Mouse (Mus musculus) stomach, postnatal 0 days (tissue): ENCODE data around the gene Elp4. TPM values are rescaled to one million over a fixed set of nuclear protein-coding genes. Genes with fewer than 3 reads are reported as not detected.

Experiments
- ATAC-seq: fragments of 200-750 bp; cut with Nextera tagmentation; 2 replicates; pipeline ENCODE4 v1.8.0; 2017; ENCODE audit not compliant: low FRiP score, low TSS enrichment
- DNase-seq: peaks from one replicate; pipeline ENCODE4 v3.0.0-alpha.2; 2016; ENCODE audit warnings: low spot score
- H3K27ac ChIP-seq: fragments of 300-500 bp; sonication (generic); replicated peaks from 2 replicates; pipeline ENCODE4 v1.5.1; 2014; ENCODE audit warnings: mild to moderate bottlenecking, control low read depth
- H3K27me3 ChIP-seq: fragments of 300-500 bp; sonication (generic); 2 replicates; pipeline ENCODE4 v1.6.1; 2014; ENCODE audit warnings: low read length; ENCODE audit not compliant: control insufficient read depth, insufficient read depth
- H3K36me3 ChIP-seq: fragments of 300-500 bp; sonication (generic); 2 replicates; pipeline ENCODE4 v1.6.1; 2014; ENCODE audit warnings: low read length, mixed read lengths; ENCODE audit not compliant: control insufficient read depth, insufficient read depth
- H3K4me1 ChIP-seq: fragments of 300-500 bp; sonication (generic); replicated peaks from 2 replicates; pipeline ENCODE4 v1.6.1; 2014; ENCODE audit warnings: antibody characterized with exemption; ENCODE audit not compliant: control insufficient read depth, insufficient read depth
- H3K4me2 ChIP-seq: fragments of 300-500 bp; sonication (generic); replicated peaks from 2 replicates; pipeline ENCODE4 v1.6.1; 2014; ENCODE audit warnings: low read depth, mild to moderate bottlenecking, control low read depth, moderate library complexity
- H3K4me3 ChIP-seq: fragments of 300-500 bp; sonication (generic); 2 replicates; pipeline ENCODE4 v1.5.1; 2014; ENCODE audit warnings: low read depth, low read length, control low read depth
- H3K9ac ChIP-seq: fragments of 300-500 bp; sonication (generic); 2 replicates; pipeline ENCODE4 v1.6.1; 2014; ENCODE audit warnings: mild to moderate bottlenecking, low read length, control low read depth, mixed read lengths
- H3K9me3 ChIP-seq: fragments of 300-500 bp; sonication (generic); 2 replicates; pipeline ENCODE4 v1.6.1; 2016; ENCODE audit warnings: low read length; ENCODE audit not compliant: control insufficient read depth
- CTCF ChIP-seq: IDR thresholded peaks from 2 replicates; pipeline ENCODE4 v1.5.1; 2016; ENCODE audit warnings: antibody characterized with exemption, low read depth, mild to moderate bottlenecking, moderate library complexity
- EP300 ChIP-seq: optimal IDR thresholded peaks from 2 replicates; pipeline ENCODE3; 2016; ENCODE audit warnings: antibody characterized with exemption
- WGBS: fragments of 180-500 bp; shearing (Covaris S2); extraction: QIAGEN DNeasy Blood & Tissue Kit; methylation state at CpG from one replicate; pipeline ENCODE4 v1.1.7; 2014; 5-methylcytosine and 5-hydroxymethylcytosine counted together
- polyA plus RNA-seq: library from polyadenylated mRNA; unstranded; fragments of >200 nt; fragmentation: Nextera tagmentation; extraction: Ambion mirVana; gene quantifications from 2 replicates; pipeline ENCODE4 v1.2.1, GENCODE M21; 2015

Gene Elp4
- polyA plus RNA-seq, 1 experiment from 2014 or later = 14.0 TPM

DNA sequence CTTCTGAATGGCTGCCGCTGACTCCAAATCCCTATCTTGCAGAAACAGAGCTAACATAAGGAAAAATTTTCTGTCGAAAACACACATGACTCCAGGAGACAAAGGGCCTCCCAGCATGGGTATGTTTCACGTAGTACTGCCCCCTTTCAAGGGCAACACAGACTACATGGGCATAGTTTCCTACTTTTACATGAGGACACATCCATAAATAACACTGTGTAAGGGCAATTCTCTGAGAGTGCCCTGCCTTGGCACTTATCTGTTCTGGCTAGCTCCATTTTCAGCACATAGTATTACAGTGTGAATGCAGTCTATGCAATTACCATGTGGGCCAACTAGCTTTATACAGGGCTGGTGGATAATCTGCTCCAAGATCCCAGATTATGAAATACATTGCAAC lies 89.2 kb downstream of the Elp4 start:
- no peak for ATAC-seq
- Histone ChIP-seq H3K4me1 (no peaks in the 10 kb centered on the region), H3K27me3 (no peaks in the 10 kb centered on the region), H3K36me3 (no peaks in the 10 kb centered on the region), H3K4me2 (no peak overlapping the region), H3K9ac (no peak overlapping the region), H3K9me3 (no peaks in the 10 kb centered on the region), H3K4me3 (no peak overlapping the region), H3K27ac (no peak overlapping the region)
- DNase-seq = no peak
- no peak for TF ChIP-seq CTCF
- TF ChIP-seq EP300 = no peak
- 42% methylated on average over 3 of the region's 3 CpGs for WGBS

GRCm38 (mm10) chr2:105813041-105813440 lies 91.3 kb downstream of the Elp4 start:
- WGBS = 65% methylated on average over 3 of the region's 3 CpGs
- no peak overlapping the region for H3K4me3 ChIP-seq
- H3K4me1 ChIP-seq = no peaks in the 10 kb centered on the region
- H3K36me3 ChIP-seq = no peaks in the 10 kb centered on the region
- TF ChIP-seq EP300 = no peak
- TF ChIP-seq CTCF = no peak
- H3K9me3 ChIP-seq = no peaks in the 10 kb centered on the region
- H3K27me3 ChIP-seq = no peaks in the 10 kb centered on the region
- no peak overlapping the region for H3K4me2 ChIP-seq
- no peak for DNase-seq
- no peak overlapping the region for H3K27ac ChIP-seq
- ATAC-seq = no peak
- H3K9ac ChIP-seq = no peak overlapping the region

DNA sequence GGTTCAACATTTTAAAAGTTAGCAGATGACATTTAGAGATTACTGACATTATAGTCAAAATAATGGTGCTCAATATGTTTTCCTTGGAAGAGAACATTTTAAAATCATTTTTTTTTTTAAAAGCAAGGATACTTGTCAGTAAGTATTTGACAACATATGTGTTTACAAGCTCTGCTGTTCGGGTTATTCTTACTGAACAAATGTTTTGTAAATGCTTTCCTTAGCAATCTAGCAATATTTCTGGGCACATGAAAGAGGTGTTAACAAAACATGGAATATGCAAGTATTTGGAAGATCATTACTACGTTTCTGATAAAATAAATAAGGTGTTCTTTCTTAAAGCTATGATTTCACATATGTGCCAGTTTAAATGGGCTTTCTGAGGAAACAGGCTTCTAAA lies 94.1 kb downstream of the Elp4 start:
- WGBS = 72% methylated on average over 2 of the region's 2 CpGs
- no peak for TF ChIP-seq EP300
- DNase-seq (no peak), ATAC-seq (no peak)
- H3K9ac ChIP-seq = no peak overlapping the region
- no peak overlapping the region for H3K4me2 ChIP-seq
- no peaks in the 10 kb centered on the region for H3K9me3 ChIP-seq
- H3K27me3 ChIP-seq = no peaks in the 10 kb centered on the region
- no peaks in the 10 kb centered on the region for H3K4me1 ChIP-seq
- H3K36me3 ChIP-seq = no peaks in the 10 kb centered on the region
- no peak overlapping the region for H3K27ac ChIP-seq
- no peak overlapping the region for H3K4me3 ChIP-seq

DNA sequence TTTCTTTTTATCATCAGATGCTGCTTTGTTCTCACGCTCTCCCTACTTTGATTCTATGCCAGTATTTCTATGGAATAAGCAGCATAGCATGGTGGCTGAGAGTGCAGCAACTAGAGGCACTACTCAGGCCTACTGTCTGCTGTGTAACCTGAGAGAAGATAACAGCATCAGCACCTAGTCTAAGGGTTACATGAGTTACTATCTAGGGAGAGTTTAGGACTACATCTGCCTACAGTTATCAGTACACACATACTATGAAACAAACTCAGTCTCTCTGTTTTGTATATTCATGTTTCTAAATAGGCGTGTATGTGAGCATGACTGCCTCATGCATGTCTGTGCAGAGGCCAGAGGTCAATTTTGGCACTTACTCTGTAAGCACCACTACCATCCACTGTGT lies 97.8 kb downstream of the Elp4 start:
- no peak overlapping the region for H3K9ac ChIP-seq
- H3K9me3 ChIP-seq = no peaks in the 10 kb centered on the region
- no peaks in the 10 kb centered on the region for H3K4me1 ChIP-seq
- no peak overlapping the region for H3K4me3 ChIP-seq
- DNase-seq = no peak
- TF ChIP-seq CTCF = no peak
- no peak for TF ChIP-seq EP300
- 82% methylated on average over 2 of the region's 2 CpGs for WGBS
- no peaks in the 10 kb centered on the region for H3K36me3 ChIP-seq
- H3K27ac ChIP-seq = no peak overlapping the region
- no peak for ATAC-seq
- no peaks in the 10 kb centered on the region for H3K27me3 ChIP-seq
- H3K4me2 ChIP-seq = no peak overlapping the region

GRCm38 (mm10) chr2:105806047-105806446 lies 98.3 kb downstream of the Elp4 start:
- Histone ChIP-seq H3K4me3 (no peak overlapping the region), H3K9me3 (no peaks in the 10 kb centered on the region), H3K27me3 (no peaks in the 10 kb centered on the region), H3K4me2 (no peak overlapping the region), H3K27ac (no peak overlapping the region), H3K36me3 (no peaks in the 10 kb centered on the region), H3K4me1 (no peaks in the 10 kb centered on the region), H3K9ac (no peak overlapping the region)
- no peak for ATAC-seq
- no peak for DNase-seq
- no peak for TF ChIP-seq EP300
- no peak for TF ChIP-seq CTCF
- 85% methylated on average over 4 of the region's 4 CpGs for WGBS

GRCm38 (mm10) chr2:105805210-105805609 lies 99.2 kb downstream of the Elp4 start:
- Histone ChIP-seq H3K27ac (no peak overlapping the region), H3K4me1 (no peaks in the 10 kb centered on the region), H3K4me2 (no peak overlapping the region), H3K27me3 (no peaks in the 10 kb centered on the region), H3K36me3 (no peaks in the 10 kb centered on the region), H3K9me3 (no peaks in the 10 kb centered on the region), H3K9ac (no peak overlapping the region), H3K4me3 (no peak overlapping the region)
- TF ChIP-seq CTCF (no peak), EP300 (no peak)
- no peak for ATAC-seq
- no peak for DNase-seq
